Mouse (Mus musculus) cerebellum, postnatal 36 days (tissue): ENCODE measurements around the gene Ticam1.
"Not testable (repeated sequence)": the region's sequence is repeated elsewhere in the genome, so short reads cannot be mapped to it uniquely, and the experiment has no call there.

Experiments
- DNase-seq, 2 experiments: peaks; one replicate each; pipeline ENCODE4 v3.0.0; 2021 to 2022; ENCODE audit warnings: mixed read lengths in 2 of 2

Gene Ticam1

DNA sequence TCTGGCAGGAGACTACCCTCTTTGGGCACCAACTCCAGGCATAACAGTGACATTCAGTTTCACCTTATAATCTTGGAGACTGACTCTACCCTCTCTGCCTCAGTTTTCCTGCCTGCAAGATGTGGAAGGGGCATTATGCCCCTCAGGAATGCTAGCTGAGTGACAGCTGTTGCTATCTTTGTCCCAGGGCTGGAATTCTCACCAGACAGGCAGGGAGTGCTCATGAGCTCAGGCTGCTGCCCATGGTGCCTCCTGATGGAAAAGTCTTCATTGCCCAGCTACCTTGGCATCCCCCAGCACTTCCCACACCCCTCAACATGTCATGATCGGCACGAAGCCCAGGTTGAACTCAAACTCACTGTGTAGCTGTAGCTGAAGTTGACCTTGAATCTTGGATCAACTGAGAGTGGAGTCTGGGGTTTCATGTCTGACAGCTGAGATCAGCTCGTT, 13.9 kb downstream of the Ticam1 start:
- no peak for DNase-seq

DNA sequence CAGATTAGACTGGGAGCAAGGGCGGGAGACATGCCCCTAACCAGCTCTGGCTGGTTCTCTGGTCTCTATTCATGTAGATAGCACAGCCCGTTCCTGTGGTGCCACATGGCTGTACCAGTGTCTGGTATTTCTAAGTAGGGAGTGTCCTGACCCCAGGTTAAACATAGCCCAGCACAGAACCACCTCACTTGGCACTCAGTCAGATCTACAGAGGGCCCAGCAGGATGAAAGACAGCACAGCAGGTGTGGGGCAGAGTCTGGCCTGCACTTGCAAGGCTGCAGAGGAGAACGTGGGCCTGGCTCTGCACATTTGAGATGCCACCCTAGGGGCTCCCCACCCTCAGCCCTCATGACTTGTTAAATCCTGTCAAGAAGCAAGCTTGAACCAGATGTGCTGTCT, 15.4 kb downstream of the Ticam1 start:
- DNase-seq = no peak

DNA sequence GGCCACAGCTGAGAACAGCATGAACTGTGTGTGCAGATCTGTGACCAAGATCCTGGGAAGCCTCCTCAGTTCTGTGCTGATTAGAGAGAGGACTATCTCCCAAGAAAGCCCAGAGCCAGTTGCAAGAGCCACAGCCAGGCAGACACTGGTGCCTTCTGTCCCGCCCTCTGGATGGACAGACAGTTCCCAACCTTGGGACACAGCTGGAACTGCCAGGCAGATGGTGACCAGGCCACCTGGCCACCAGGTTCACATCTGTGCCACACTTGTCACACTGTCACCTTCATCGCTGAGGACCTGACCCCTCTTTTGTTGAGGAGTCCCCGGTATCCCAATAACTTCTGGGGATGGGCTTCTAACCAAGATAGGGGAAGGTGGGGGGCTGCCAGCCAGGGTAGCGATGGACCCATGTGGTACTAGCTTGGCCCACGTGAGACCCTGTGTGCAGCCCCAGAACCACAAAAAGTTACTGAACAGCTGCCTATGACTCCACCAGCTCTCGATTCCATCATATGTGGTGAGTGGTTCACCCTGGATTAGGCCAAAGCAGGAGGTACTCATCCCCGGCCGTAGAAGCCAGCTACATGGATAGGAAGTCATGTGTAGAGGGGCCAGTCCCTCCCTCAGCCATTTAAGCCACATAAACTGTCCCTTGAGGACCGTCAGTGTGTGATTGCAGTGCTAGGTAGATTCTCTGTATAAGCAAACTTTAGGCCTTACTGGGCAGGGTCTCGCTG, 17.1 kb downstream of the Ticam1 start:
- no peak for DNase-seq

DNA sequence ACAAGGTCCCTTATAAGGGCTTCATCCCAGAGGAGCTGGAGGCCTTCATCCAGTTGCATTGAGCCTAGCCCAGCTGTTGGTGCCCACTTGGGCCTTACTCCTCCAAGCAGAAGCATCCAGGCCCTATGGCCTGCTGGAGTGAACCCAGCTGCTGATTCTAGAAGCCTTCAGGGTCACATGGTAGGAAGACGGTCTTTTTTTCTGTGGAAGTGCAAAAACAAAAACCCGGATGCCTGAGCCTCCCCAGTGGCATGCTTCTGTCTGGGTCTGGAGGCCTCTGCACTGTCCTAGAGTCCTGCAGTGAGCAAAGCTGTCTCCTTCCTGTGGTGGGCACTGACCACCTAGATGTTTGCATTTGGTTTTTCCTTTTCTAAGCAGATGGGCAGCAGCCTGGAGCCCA, 17.8 kb downstream of the Ticam1 start:
- DNase-seq = not testable (repeated sequence)

DNA sequence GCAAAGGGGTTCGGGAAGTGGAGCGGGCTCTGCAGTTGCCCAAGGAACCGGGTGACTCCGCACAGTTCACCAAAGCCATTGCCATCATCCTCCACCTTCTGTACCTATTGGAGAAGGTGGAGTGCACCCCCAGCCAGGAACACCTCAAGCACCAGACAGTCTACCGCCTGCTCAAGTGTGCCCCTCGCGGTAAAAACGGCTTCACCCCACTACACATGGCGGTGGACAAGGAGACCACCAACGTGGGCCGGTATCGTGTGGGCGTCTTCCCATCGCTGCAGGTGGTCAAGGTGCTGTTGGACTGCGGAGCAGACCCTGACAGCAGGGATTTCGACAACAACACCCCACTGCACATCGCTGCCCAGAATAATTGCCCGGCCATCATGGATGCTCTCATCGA, 18.3 kb downstream of the Ticam1 start:
- DNase-seq = not testable (repeated sequence)

DNA sequence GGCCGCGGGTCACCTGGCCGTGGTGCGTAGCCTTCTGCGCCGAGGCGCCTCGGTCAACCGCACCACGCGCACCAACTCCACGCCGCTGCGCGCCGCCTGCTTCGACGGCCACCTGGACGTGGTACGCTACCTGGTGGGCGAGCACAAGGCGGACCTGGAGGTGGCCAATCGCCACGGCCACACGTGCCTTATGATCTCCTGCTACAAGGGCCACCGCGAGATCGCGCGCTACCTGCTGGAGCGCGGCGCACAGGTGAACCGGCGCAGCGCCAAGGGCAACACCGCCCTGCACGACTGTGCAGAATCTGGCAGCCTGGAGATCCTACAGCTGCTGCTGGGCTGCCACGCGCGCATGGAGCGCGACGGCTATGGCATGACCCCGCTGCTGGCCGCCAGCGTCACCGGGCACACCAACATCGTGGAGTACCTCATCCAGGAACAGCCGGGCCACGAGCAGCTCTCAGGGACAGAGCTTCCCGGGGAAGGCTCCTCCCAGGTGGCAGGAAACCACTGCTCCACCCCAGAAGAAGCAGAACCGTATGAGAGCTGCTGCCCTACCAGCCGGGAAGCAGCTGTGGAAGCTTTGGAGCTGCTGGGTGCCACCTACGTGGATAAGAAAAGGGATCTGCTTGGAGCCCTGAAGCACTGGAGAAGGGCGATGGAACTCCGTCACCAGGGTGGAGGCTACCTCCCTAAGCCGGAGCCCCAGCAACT, 19.2 kb downstream of the Ticam1 start:
- DNase-seq = peak; percentile 24 to 37

DNA sequence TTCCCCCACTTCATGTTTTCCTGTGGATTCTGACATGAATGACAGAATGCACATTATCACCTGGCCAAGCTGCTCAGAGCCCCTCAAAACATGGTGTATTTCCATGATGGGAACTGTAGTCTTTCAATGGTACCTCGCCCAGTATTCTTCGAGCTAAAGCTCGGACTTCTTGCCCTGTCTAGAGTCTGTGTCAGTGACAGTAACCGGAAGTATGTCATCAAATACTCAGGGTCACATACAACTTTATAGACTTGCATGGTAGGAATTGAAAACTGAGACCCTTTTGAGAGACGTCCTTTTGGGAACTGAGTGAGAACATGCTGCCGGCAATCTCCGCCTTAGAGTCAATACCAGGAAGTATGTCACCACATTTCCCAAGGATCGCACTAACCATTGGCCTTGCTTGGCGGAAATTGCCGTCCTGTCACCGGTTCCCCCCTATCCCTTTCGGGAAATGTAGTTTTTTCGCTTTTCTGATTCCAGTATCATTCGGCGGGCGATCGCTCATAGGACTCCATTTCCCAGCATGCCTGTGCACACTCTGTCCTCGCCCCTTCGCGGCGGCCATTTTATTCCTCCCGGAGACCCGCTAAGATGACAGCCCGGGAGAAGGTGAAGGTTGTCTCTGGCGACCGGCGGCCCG, 20.2 kb downstream of the Ticam1 start, which contains the start of gene Fem1a:
Gene Fem1a (plus strand): TSS at position 572 of the 643 bp plus-strand sequence.
- peak; percentile 90 to 92 for DNase-seq

DNA sequence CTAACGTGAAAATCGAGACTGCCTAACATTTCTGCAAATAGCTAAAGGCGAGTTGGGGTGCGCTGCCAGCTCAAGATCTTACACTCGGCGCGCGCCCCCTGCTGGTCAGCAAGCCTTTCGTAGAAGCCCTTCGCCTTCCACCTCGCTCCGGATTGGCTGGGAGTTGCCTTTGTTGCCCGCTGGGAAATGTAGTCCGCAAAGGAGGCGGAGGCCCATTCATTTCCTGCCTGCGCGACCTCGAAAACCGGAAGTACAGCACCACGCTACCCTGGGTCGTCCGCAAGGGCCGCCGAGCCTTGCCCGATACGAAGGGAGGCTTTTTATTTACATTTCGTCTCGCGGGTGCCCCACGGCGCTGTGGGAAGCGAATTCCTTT, 20.7 kb downstream of the Ticam1 start:
- DNase-seq = peak; percentile 99 to 100

DNA sequence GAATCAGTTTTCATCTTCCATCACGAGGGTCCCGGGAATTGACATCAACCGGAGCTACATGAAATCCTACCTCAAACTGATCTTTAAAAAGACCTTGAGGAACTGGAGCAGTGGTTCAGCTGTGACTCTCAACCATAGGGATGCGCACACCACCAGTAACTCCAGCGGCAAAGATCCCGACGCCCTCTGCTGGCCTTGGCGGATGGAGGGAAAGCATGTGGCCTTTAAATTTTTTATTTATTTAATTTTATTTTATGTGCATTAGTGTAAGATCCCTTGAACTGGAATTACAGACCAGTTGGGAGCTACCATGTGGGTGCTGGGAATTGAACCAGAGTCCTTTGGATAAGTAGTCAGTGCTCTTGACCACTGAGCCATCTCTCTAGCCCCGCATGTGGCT, 21.2 kb downstream of the Ticam1 start:
- peak; percentile 56 to 57 for DNase-seq

DNA sequence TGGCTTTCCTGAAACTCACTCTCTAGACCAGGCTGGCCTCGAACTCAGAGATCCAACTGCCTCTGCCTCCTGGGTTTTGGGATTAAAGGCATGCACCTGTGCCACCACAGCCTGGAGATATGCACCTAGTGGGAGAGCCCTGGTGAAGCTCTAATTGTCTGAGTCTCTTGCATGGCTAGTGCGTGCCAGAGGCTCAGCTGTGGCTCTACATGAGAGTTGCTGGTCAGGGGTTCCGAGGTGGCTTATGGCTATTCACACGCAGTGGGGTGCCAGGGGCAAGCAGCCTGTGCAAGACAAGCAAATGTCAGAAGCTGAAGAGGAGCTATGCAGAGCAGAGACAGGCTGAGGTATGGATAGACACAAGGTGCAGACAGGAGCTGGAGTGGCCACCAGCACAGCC, 21.9 kb downstream of the Ticam1 start:
- no peak for DNase-seq

DNA sequence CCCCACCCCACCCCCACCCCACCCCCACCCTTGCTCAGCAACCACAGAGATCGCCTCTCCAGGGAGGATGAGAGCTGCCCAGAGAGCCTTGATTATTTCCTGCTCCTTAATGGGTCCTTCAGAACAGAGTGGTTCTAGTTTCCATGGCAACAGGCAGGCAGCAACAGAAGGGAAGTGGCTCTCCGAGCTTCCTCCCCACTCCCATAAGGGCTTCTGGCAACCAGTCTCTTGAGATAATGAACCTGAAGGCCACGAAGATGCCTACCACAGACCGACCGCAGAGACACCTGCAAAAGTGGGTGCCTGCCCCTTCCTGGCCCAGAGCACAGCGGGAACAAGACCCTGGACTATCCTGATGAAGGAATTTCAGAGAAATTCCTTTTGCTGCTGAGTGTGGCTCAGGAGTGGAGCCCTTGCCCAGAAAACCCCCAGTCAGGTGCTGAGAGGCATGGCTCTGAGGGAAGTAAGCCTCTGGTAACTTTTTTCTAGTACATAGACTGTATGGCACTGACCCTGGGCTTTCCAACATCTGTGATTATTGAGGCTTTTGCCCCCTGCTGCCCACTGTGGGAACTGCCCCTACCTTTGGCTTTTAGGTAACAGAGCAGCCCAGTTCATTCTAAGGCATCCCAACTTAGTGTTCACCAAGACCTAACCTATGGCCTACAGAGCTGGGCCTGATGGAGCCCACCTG, 25.3 kb downstream of the Ticam1 start:
- DNase-seq = peak; percentile 72 to 82

DNA sequence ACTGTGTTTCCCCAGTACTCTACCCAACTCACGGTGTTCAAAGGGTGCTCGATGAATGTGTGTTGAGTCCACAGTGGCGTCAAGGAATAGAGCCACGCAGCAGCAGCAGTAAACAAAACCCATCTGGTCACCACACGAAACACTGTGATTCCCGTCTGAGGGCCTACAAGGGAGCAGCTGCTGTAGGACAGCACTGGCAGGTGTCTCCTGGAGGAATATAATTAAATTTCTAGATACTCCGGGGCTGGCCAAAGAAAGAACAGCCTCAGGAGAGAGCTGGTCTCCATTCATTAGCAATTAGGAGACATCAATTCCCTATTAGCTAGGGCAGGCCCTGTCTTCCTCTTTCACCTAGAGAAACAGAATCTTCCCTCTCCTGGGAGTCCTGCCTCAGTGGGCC, 31.0 kb downstream of the Ticam1 start:
- no peak for DNase-seq

DNA sequence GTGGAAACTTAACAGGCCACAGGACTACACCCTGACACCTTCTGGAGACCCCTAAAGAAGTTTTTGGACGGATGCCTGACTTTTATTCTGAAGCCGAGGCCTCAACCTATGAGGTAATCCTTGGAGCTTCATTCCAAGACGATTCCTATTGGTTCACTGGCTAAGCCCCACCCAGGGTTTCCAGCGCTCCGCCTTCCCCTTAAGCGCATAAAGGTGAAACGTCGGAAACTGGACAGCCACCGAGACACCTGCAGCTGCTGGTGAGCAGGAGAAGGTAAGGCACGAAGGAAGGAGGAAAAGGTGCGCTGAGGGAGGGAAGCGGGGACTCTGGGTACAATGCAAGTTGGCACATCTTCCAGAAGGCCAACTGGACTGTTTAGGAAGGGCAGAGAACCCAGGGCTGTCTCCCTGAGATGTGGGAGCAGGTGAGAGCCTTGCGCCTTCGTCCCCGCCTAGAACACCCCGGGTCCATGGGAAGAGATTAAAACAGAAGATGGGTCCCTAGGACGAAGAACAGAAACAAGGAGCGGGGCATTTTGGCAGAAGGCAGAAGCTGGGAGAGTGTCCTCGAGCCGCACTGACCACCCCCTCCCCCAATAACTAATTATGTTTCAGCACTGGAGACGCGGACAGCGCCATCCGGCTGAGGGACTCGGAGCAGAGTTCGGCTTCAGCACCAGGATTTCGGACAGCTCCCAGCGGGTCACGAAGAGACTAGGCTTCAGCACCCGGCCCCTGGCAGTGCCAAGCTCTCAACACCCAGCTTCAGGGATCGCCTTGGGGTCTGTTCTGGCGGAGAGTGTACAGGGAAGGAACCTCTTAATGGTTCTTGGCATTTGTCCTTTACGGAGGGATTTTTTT, 34.8 kb downstream of the Ticam1 start:
- peak; percentile 88 for DNase-seq

DNA sequence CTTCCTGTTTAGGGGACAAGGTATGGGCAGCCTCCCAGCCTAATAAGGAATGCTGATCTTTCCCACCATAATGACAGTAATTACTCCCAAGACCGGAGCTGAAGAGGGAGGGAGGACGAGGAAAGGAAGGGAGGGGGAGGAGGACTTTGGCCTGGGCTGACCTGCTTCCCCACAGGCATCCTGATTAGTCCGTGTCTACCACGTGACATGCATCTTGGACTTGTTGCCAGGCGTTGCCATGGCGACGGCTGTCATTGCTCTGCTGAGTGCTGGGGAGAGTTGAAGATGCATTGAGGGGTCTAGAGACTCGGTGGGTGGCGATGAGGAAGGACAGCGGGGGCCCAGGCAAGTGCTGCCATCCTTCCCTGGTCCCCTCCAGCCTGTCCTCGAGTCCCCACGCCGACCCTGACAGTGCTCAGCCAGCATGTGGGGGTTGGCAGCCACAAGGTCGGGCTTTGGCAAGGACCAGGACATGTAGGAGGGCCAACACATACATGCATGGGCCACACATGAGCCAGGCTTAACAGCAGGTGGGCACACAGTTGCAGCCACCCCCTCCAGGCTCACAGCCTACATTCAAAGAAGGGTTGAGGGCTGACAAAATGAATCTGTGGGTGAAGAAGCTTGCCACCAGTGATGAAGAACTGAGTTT, 42.6 kb downstream of the Ticam1 start:
- DNase-seq = peak; percentile 87 to 91

DNA sequence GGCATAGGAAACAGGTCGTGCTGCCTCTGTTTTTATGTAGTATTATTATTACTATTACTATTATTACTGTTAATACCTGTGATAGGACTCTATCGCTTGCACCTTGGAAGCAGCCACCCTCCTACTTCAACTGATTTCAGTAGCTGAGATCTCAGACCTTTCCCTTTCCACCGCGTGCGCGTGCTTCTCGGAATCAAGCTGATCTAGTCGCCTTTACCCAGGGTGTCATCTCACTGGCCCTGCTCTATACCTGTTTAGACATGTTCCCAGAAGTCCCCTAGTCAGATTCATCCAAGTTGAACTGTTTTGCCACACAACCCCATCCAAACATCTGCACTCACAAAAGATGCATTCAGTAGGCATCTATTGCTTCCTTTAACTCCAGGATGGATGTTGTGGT, 43.2 kb downstream of the Ticam1 start:
- DNase-seq = no peak

DNA sequence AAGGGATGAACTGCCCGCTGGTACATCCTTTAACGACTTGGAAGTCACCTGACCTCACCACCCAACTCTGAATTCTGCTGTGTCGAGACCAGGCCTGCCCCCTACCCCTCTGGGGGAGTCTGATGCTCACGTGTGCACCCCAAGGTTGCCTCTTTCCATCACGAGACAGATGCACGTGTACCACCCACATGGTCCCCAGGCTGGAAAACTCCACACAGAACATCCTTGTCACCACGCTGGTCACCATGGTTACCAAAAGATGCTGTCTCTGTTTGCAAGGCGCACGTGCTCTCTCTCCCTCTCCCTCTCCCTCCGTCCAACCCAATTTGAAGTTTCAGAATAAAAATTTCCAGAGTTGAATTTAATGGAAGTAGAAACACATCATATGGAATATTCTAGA, 46.6 kb downstream of the Ticam1 start:
- no peak for DNase-seq

DNA sequence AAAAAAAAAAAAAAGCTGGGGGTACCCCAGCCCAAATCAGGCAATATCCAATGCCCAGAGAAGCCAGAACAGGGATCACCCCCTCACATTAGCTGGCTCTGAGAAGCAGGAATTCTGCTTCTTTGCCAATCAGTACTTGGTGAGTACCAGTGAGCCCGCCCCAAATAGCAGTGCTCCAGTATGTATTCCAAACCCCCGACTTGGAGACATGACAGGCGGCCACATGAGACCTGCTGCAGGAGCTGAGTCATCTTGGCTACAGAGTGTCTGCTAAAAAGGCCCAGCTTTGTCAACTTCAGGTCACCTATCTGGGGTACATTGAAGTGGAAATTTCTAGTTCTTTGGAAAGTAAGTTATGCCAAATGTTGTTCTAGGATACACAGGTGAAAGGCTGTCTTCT, 50.0 kb downstream of the Ticam1 start:
- DNase-seq = no peak

DNA sequence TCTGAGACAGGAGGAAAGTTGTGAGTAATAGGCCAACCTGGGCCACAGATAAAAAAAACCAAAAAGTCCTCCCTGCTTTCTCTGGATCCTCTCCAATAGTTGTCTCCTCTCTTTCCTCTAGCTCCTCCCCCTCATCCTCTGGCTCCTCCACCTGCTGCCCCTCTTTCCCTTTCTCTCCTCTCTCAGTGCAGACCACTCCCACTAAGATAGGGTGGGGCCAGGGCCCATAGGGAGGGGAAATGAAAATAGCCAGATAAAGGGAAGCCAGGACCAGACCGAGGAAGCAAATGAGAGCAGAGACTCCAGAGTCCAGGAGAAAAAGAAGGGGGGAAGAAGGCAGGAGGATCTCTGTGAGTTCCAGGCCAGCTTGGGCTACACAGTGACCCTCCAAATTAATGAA, 51.7 kb downstream of the Ticam1 start:
- DNase-seq = no peak

DNA sequence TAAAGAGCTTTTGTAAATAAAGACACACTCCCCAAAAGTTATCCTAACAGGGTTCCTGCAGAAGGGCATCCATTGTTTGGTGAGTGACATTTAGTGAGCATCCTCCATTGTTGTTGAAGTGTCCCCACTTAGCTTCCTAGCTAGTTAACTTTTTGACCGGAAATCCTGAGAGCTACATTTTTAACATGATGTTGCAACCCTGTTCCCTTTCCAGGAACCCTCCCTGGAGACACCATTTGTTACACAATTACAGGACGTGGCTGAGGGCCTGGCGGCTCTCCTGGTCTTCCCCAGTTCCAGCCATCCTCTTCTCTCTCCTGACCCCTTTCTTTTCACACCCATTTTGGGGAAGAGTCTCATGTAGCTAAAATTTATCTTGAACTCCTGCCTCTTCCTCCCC, 56.8 kb downstream of the Ticam1 start:
- DNase-seq = no peak
